Mouse (Mus musculus): Measurements from ENCODE around the gene Lrfn2.

GRCm38 (mm10) chr17:48956033-48956631 is 24.0 kb downstream of the Lrfn2 start:
- TF ChIP-seq CTCF (IDR thresholded peaks at IDR 0.05; ENCODE audit: low read depth) (no peak), EP300 (optimal IDR thresholded peaks at IDR 0.05) (no peak)

All from stomach, postnatal 0 days (tissue).